Mouse (Mus musculus) stomach, postnatal 0 days (tissue): Measurements from ENCODE around the gene Golga2.

ENCODE experiments used
- CTCF ChIP-seq: IDR thresholded peaks from 2 replicates; pipeline ENCODE4 v1.5.1; 2016; ENCODE audit warnings: antibody characterized with exemption, low read depth, mild to moderate bottlenecking, moderate library complexity
- EP300 ChIP-seq: optimal IDR thresholded peaks from 2 replicates; pipeline ENCODE3; 2016; ENCODE audit warnings: antibody characterized with exemption

- TF ChIP-seq CTCF = no peak
- TF ChIP-seq EP300 = no peak
Observed at GRCm38 (mm10) chr2:32342039-32342438, 54.9 kb downstream of the Golga2 start.
